Comparison of ENCODE assay signal across 15 mouse cellular contexts in genomic region chr2:37518561-37519285, GRCm38 (mm10). TPM values are rescaled to one million over a fixed set of nuclear protein-coding genes. Genes with fewer than 3 reads are reported as not detected.
A peak's percentile ranks its signal among the peaks of the same experiment; 100 is the strongest.
DNase-seq lines count a peak whose midpoint lies in the region; ATAC-seq and TF ChIP-seq lines count a peak whose summit lies in the region.
"Had no signal": no experiment of that assay in that cellular context is flagged by ENCODE, and none has a peak within 500 bp of the region (broad histone marks: within the 10 kb centered on the region; RNA-seq: fewer than 3 reads in every experiment).

No protein-coding gene starts in this region.

- 87% methylated on average over 4 of the region's 4 CpGs for WGBS in forebrain, embryonic 13.5 days
- 89% methylated on average over 4 of the region's 4 CpGs for WGBS in forebrain, embryonic 12.5 days
- 60% methylated on average over 4 of the region's 4 CpGs for WGBS in lung, embryonic 15.5 days
- 66% methylated on average over 4 of the region's 4 CpGs for WGBS in hindbrain, embryonic 16.5 days
- WGBS in olfactory bulb, adult 2 months = 48% methylated on average over 4 of the region's 4 CpGs

- TF ChIP-seq CTCF in olfactory bulb, adult 2 months (IDR thresholded peaks at IDR 0.05; ENCODE audit: insufficient read depth, low read depth, low read length) = no peak

- H3K4me3 ChIP-seq in forebrain, embryonic 13.5 days = no peak overlapping the region
- no peak overlapping the region for H3K4me3 ChIP-seq in forebrain, embryonic 12.5 days (replicated peaks)
- no peak overlapping the region for H3K4me3 ChIP-seq in lung, embryonic 15.5 days
- H3K4me3 ChIP-seq in hindbrain, embryonic 16.5 days (ENCODE audit: low read length) = peak overlapping the region; percentile 40
- no peak overlapping the region for H3K4me3 ChIP-seq in olfactory bulb, adult 2 months (ENCODE audit: insufficient read depth, low read depth, low read length)
- H3K4me3 ChIP-seq: megakaryocyte, embryonic 14.5 days had no signal

- H3K4me1 ChIP-seq in forebrain, embryonic 13.5 days = peaks cover 33% of the 10 kb centered on the region
- peaks cover 17% of the 10 kb centered on the region for H3K4me1 ChIP-seq in forebrain, embryonic 12.5 days
- peaks cover 9% of the 10 kb centered on the region for H3K4me1 ChIP-seq in lung, embryonic 15.5 days
- H3K4me1 ChIP-seq in hindbrain, embryonic 16.5 days (ENCODE audit: control insufficient read depth, insufficient read depth, low read depth, low read length) = peaks cover 14% of the 10 kb centered on the region
- peaks cover 9% of the 10 kb centered on the region for H3K4me1 ChIP-seq in olfactory bulb, adult 2 months (ENCODE audit: control insufficient read depth, insufficient read depth, low read length)

- no peak for TF ChIP-seq POLR2A in olfactory bulb, adult 2 months (IDR thresholded peaks at IDR 0.05; ENCODE audit: insufficient read depth, low read depth, low read length)

- no peak for ATAC-seq in forebrain, embryonic 13.5 days
- ATAC-seq in forebrain, embryonic 12.5 days (ENCODE audit: low FRiP score) = no peak
- ATAC-seq in lung, embryonic 15.5 days (ENCODE audit: borderline replicate concordance, extremely low read depth, low FRiP score, low TSS enrichment) = peak; percentile 77; the same call in 1 of the 2 replicates
- no peak for ATAC-seq in hindbrain, embryonic 16.5 days
- ATAC-seq: activated CD4-positive, CD25-positive, alpha-beta regulatory T cell, adult 4 months; inflammation-experienced regulatory T-cells, adult 6 months had no signal

- no peak overlapping the region for H3K27ac ChIP-seq in forebrain, embryonic 13.5 days
- H3K27ac ChIP-seq in forebrain, embryonic 12.5 days = no peak overlapping the region
- H3K27ac ChIP-seq in lung, embryonic 15.5 days = 0 out of 2 replicates have a peak overlapping the region, but pooled peaks have one; percentile 20
- H3K27ac ChIP-seq in hindbrain, embryonic 16.5 days (ENCODE audit: low read depth, low read length) = no peak overlapping the region
- peak overlapping the region; percentile 71; the same call in 1 of the 2 replicates for H3K27ac ChIP-seq in olfactory bulb, adult 2 months (ENCODE audit: insufficient read depth, low read depth, low read length)
- H3K27ac ChIP-seq: liver, embryonic 14.5 days had no signal

- H3K9me3 ChIP-seq in forebrain, embryonic 13.5 days (replicated peaks) = no peaks in the 10 kb centered on the region
- H3K9me3 ChIP-seq in forebrain, embryonic 12.5 days = no peaks in the 10 kb centered on the region
- no peaks in the 10 kb centered on the region for H3K9me3 ChIP-seq in lung, embryonic 15.5 days
- no peaks in the 10 kb centered on the region for H3K9me3 ChIP-seq in hindbrain, embryonic 16.5 days (ENCODE audit: control insufficient read depth, low read length)
- H3K9me3 ChIP-seq: megakaryocyte, embryonic 14.5 days had no signal

- H3K9ac ChIP-seq in forebrain, embryonic 13.5 days = peak overlapping the region; percentile 60; the same call in 1 of the 2 replicates
- no peak overlapping the region for H3K9ac ChIP-seq in forebrain, embryonic 12.5 days
- no peak overlapping the region for H3K9ac ChIP-seq in lung, embryonic 15.5 days
- H3K9ac ChIP-seq in hindbrain, embryonic 16.5 days (ENCODE audit: low read depth, low read length) = no peak overlapping the region
- H3K9ac ChIP-seq: liver, embryonic 14.5 days had no signal

- H3K27me3 ChIP-seq in forebrain, embryonic 13.5 days = no peaks in the 10 kb centered on the region
- H3K27me3 ChIP-seq in forebrain, embryonic 12.5 days = no peaks in the 10 kb centered on the region
- H3K27me3 ChIP-seq in lung, embryonic 15.5 days = no peaks in the 10 kb centered on the region
- no peaks in the 10 kb centered on the region for H3K27me3 ChIP-seq in hindbrain, embryonic 16.5 days (replicated peaks; ENCODE audit: control insufficient read depth, insufficient read depth, low read length)
- H3K27me3 ChIP-seq: CH12.LX; megakaryocyte, embryonic 14.5 days had no signal

- peak overlapping the region; percentile 57 for H3K4me2 ChIP-seq in forebrain, embryonic 13.5 days
- H3K4me2 ChIP-seq in forebrain, embryonic 12.5 days = no peak overlapping the region
- no peak overlapping the region; the same call in 1 of the 2 replicates for H3K4me2 ChIP-seq in lung, embryonic 15.5 days
- peak overlapping the region; percentile 62 for H3K4me2 ChIP-seq in hindbrain, embryonic 16.5 days (ENCODE audit: low read length)

- DNase-seq in lung, postnatal 36 days = no peak
- DNase-seq in thymus, postnatal 25 days = no peak
- DNase-seq in thymus, postnatal 4 days = no peak
- DNase-seq: heart, adult 11 months; kidney, postnatal 25 days had no signal

- H3K36me3 ChIP-seq in forebrain, embryonic 13.5 days (ENCODE audit: poor library complexity, severe bottlenecking) = peaks cover 22% of the 10 kb centered on the region; the same call in 1 of the 2 replicates
- H3K36me3 ChIP-seq in forebrain, embryonic 12.5 days (replicated peaks) = peaks cover 10% of the 10 kb centered on the region
- H3K36me3 ChIP-seq in lung, embryonic 15.5 days = peaks cover 9% of the 10 kb centered on the region; the same call in 1 of the 2 replicates
- no peaks in the 10 kb centered on the region for H3K36me3 ChIP-seq in hindbrain, embryonic 16.5 days (ENCODE audit: control insufficient read depth, insufficient read depth, low read length)

RNA-seq across cellular contexts. Expression of gene Gpr21, which starts 2.6 kb away (rescaled TPM):
- polyA plus RNA-seq in forebrain, embryonic 13.5 days (2015; fragmentation: Nextera tagmentation; extraction: Ambion mirVana) = 8.7 and 11.7 TPM in 2 replicates
- 5.2 and 6.8 TPM in 2 replicates for polyA plus RNA-seq in forebrain, embryonic 12.5 days (2016; fragmentation: Nextera tagmentation; extraction: Ambion mirVana)
- polyA plus RNA-seq in lung, embryonic 15.5 days (2015; fragmentation: Nextera tagmentation; extraction: Ambion mirVana) = 1.6 TPM in 2 replicates
- polyA plus RNA-seq in hindbrain, embryonic 16.5 days (2015; fragmentation: Nextera tagmentation; extraction: Ambion mirVana) = 14.8 and 15.9 TPM in 2 replicates
- polyA plus RNA-seq in olfactory bulb, adult 2 months (2012; ENCODE audit: insufficient read depth, insufficient read length, low replicate concordance, missing spikeins) = not detected in 2 replicates

Comparison
In these comparisons a context has a peak if more than half of its experiments do, and no peak if none do; other contexts are left out.
1. H3K4me2 ChIP-seq: peak in forebrain, embryonic 13.5 days (single experiment) and hindbrain, embryonic 16.5 days (single experiment); none in forebrain, embryonic 12.5 days (single experiment) and lung, embryonic 15.5 days (single experiment).
2. H3K27ac ChIP-seq: peak in lung, embryonic 15.5 days (single experiment) and olfactory bulb, adult 2 months (single experiment); none in forebrain, embryonic 13.5 days (single experiment), forebrain, embryonic 12.5 days (single experiment) and hindbrain, embryonic 16.5 days (single experiment).